Comparison of ENCODE assay signal across 9 mouse cellular contexts in genomic region chr13:109053242-109054018, GRCm38 (mm10).
DNase-seq lines count a peak whose midpoint lies in the region; ATAC-seq lines count a peak whose summit lies in the region.
"Had no signal": no experiment of that assay in that cellular context is flagged by ENCODE, and none has a peak within 500 bp of the region (broad histone marks: within the 10 kb centered on the region; RNA-seq: fewer than 3 reads in every experiment).

No protein-coding gene starts in this region.

- H3K36me3 ChIP-seq in midbrain, embryonic 13.5 days: no peaks in the 10 kb centered on the region
- H3K36me3 ChIP-seq in midbrain, embryonic 10.5 days: no peaks in the 10 kb centered on the region
- H3K36me3 ChIP-seq in forebrain, embryonic 16.5 days (ENCODE audit: control insufficient read depth, insufficient read depth): no peaks in the 10 kb centered on the region

- no peaks in the 10 kb centered on the region for H3K27me3 ChIP-seq in midbrain, embryonic 13.5 days
- H3K27me3 ChIP-seq in midbrain, embryonic 10.5 days (ENCODE audit: low read depth, poor library complexity, severe bottlenecking): no peaks in the 10 kb centered on the region
- no peaks in the 10 kb centered on the region for H3K27me3 ChIP-seq in forebrain, embryonic 16.5 days (replicated peaks; ENCODE audit: control insufficient read depth, insufficient read depth, low read length)

- peaks cover 6% of the 10 kb centered on the region; the same call in 1 of the 2 replicates for H3K4me1 ChIP-seq in midbrain, embryonic 13.5 days (replicated peaks)
- H3K4me1 ChIP-seq in midbrain, embryonic 10.5 days: no peaks in the 10 kb centered on the region
- peaks cover 13% of the 10 kb centered on the region for H3K4me1 ChIP-seq in forebrain, embryonic 16.5 days (replicated peaks; ENCODE audit: control insufficient read depth, insufficient read depth, low read length)

- peak overlapping the region; percentile 23 for H3K4me2 ChIP-seq in midbrain, embryonic 13.5 days (replicated peaks)
- peak overlapping the region; percentile 51 for H3K4me2 ChIP-seq in forebrain, embryonic 16.5 days (ENCODE audit: low read length)

- no peak overlapping the region for H3K4me3 ChIP-seq in midbrain, embryonic 13.5 days (replicated peaks)
- H3K4me3 ChIP-seq in midbrain, embryonic 10.5 days: no peak overlapping the region
- H3K4me3 ChIP-seq in forebrain, embryonic 16.5 days (replicated peaks; ENCODE audit: low read length): peak overlapping the region; percentile 32
- H3K4me3 ChIP-seq: heart, adult 2 months had no signal

- ATAC-seq in midbrain, embryonic 13.5 days: peak; percentile 91
- peak; percentile 95 for ATAC-seq in forebrain, embryonic 16.5 days
- ATAC-seq in CD4-positive, CD25-positive, alpha-beta regulatory T cell, adult 4 months: no peak

- no peak overlapping the region for H3K9ac ChIP-seq in midbrain, embryonic 13.5 days (replicated peaks)
- no peak overlapping the region for H3K9ac ChIP-seq in forebrain, embryonic 16.5 days (replicated peaks; ENCODE audit: low read depth, low read length)

- DNase-seq in midbrain, embryonic 10.5 days (ENCODE audit: low spot score): no peak
- DNase-seq in layer of hippocampus, postnatal 25 days (ENCODE audit: extremely low spot score in 1 of 2, low spot score in 1 of 2): peak; percentile 27 to 36
- peak; percentile 31 for DNase-seq in right cerebral cortex, postnatal 14 days
- no peak for DNase-seq in B cell, adult 2 months
- DNase-seq in testis, postnatal 14 days (ENCODE audit: low spot score): no peak

- WGBS in midbrain, embryonic 13.5 days: 52% methylated on average over 10 of the region's 10 CpGs
- WGBS in midbrain, embryonic 10.5 days: 83% methylated on average over 10 of the region's 10 CpGs
- WGBS in forebrain, embryonic 16.5 days: 13% methylated on average over 10 of the region's 10 CpGs

- no peaks in the 10 kb centered on the region for H3K9me3 ChIP-seq in midbrain, embryonic 13.5 days
- no peaks in the 10 kb centered on the region for H3K9me3 ChIP-seq in midbrain, embryonic 10.5 days (replicated peaks)
- no peaks in the 10 kb centered on the region for H3K9me3 ChIP-seq in forebrain, embryonic 16.5 days (ENCODE audit: control insufficient read depth, low read length)

- H3K27ac ChIP-seq in midbrain, embryonic 13.5 days: peak overlapping the region; percentile 67
- H3K27ac ChIP-seq in midbrain, embryonic 10.5 days (replicated peaks): no peak overlapping the region
- peak overlapping the region; percentile 77 for H3K27ac ChIP-seq in forebrain, embryonic 16.5 days (ENCODE audit: low read length)
- H3K27ac ChIP-seq: heart, adult 2 months had no signal

Comparison
In these comparisons a context has a peak if more than half of its experiments do, and no peak if none do; other contexts are left out.
1. DNase-seq: peak in layer of hippocampus, postnatal 25 days (2 of 2) and right cerebral cortex, postnatal 14 days (single experiment); none in midbrain, embryonic 10.5 days (single experiment), B cell, adult 2 months (0 of 2) and testis, postnatal 14 days (single experiment).